Comparison of ENCODE assay signal across 18 mouse cellular contexts in genomic region chr10:11044455-11045106, GRCm38 (mm10). TPM values are rescaled to one million over a fixed set of nuclear protein-coding genes. Genes with fewer than 3 reads are reported as not detected.
"Had no signal": no experiment of that assay in that cellular context is flagged by ENCODE, and none has a peak within 500 bp of the region (broad histone marks: within the 10 kb centered on the region; RNA-seq: fewer than 3 reads in every experiment).

No protein-coding gene starts in this region.

- H3K4me1 ChIP-seq: limb, embryonic 12.5 days; liver, embryonic 13.5 days; lung, embryonic 15.5 days; megakaryocyte, embryonic 14.5 days had no signal

- H3K27me3 ChIP-seq: limb, embryonic 12.5 days; liver, embryonic 13.5 days; lung, embryonic 15.5 days; megakaryocyte, embryonic 14.5 days had no signal

- DNase-seq: kidney, adult 9 months; kidney, postnatal 4 days; liver; liver, embryonic 13.5 days; liver, postnatal 0 days; lung, postnatal 14 days; right cerebral cortex, adult 18-20 months; right cerebral cortex, postnatal 25 days; thymus, postnatal 4 days had no signal

- H3K9ac ChIP-seq: limb, embryonic 12.5 days; liver, embryonic 13.5 days; liver, postnatal 0 days; lung, embryonic 15.5 days had no signal

- H3K36me3 ChIP-seq: limb, embryonic 12.5 days; liver, embryonic 13.5 days; lung, embryonic 15.5 days had no signal

- H3K4me3 ChIP-seq: layer of hippocampus, adult 2 months; limb, embryonic 12.5 days; liver, embryonic 13.5 days; lung, embryonic 15.5 days; megakaryocyte, embryonic 14.5 days had no signal

- H3K4me2 ChIP-seq: limb, embryonic 12.5 days; liver, embryonic 13.5 days; lung, embryonic 15.5 days had no signal

- H3K9me3 ChIP-seq: limb, embryonic 12.5 days; liver, embryonic 13.5 days; lung, embryonic 15.5 days; megakaryocyte, embryonic 14.5 days had no signal

- ATAC-seq: liver, postnatal 0 days; midbrain, embryonic 16.5 days had no signal

- H3K27ac ChIP-seq: kidney, postnatal 0 days; layer of hippocampus, adult 2 months; limb, embryonic 12.5 days; liver, embryonic 13.5 days; lung, embryonic 15.5 days; macrophage had no signal

RNA-seq across cellular contexts. Expression of gene Grm1, which starts 37.6 kb away (rescaled TPM):
- polyA plus RNA-seq: kidney, postnatal 0 days; liver, postnatal 0 days; lung, embryonic 15.5 days; macrophage; small intestine, adult 2 months; thymus, postnatal 0 days had no signal
